Mouse (Mus musculus): ENCODE results near the gene Rp2. TPM values are rescaled to one million over a fixed set of nuclear protein-coding genes. Genes with fewer than 3 reads are reported as not detected.

The Rp2 gene
- polyA plus RNA-seq, 2 experiments = 5.6 to 10.4 TPM

- 48% methylated on average over 4 of the region's 4 CpGs for WGBS (ENCODE audit: insufficient replicate concordance)
- H3K9ac ChIP-seq (replicated peaks) = no peak overlapping the region
- no peak for TF ChIP-seq CTCF (IDR thresholded peaks at IDR 0.05; ENCODE audit: low read depth)
- no peak for TF ChIP-seq EP300 (IDR thresholded peaks at IDR 0.05; ENCODE audit: low read depth)
- H3K36me3 ChIP-seq (replicated peaks; ENCODE audit: control insufficient read depth, insufficient read depth, low read depth) = no peaks in the 10 kb centered on the region
- H3K27ac ChIP-seq = no peak overlapping the region
- H3K4me3 ChIP-seq (ENCODE audit: insufficient read depth in 1 of 2, low read depth in 2 of 2, low read length in 2 of 2) = no peak overlapping the region
- no peak overlapping the region for H3K4me2 ChIP-seq (ENCODE audit: low read depth)
- no peaks in the 10 kb centered on the region for H3K27me3 ChIP-seq (ENCODE audit: control insufficient read depth, insufficient read depth, low read length)
- ATAC-seq (ENCODE audit: insufficient read depth) = peak; percentile 48; the same call in 1 of the 2 replicates
- H3K9me3 ChIP-seq (ENCODE audit: control insufficient read depth, low read length) = no peaks in the 10 kb centered on the region
- peaks cover 0 to 4% of the 10 kb centered on the region in 2 experiments; a peak in 1 of 4 replicates for H3K4me1 ChIP-seq (replicated peaks; ENCODE audit: control insufficient read depth in 2 of 2, insufficient read depth in 2 of 2, low read length in 1 of 2)
- no peak for DNase-seq (ENCODE audit: low read depth in 3 of 3, low spot score in 3 of 3)
Measured at GRCm38 (mm10) chrX:20419536-20419935, 55.3 kb downstream of the Rp2 start.

GRCm38 (mm10) chrX:20425140-20425838 is 61.0 kb downstream of the Rp2 start, which contains the start of gene Jade3:
Gene Jade3 (plus strand): TSS chrX:20425688.
- Histone ChIP-seq H3K27me3 (ENCODE audit: control insufficient read depth, insufficient read depth, low read length) (no peaks in the 10 kb centered on the region), H3K27ac (peak within 1 kb of the TSS; percentile 62), H3K36me3 (replicated peaks; ENCODE audit: control insufficient read depth, insufficient read depth, low read depth) (no peaks in the 10 kb centered on the region), H3K4me3 (ENCODE audit: insufficient read depth in 1 of 2, low read depth in 2 of 2, low read length in 2 of 2) (peak within 1 kb of the TSS; percentile 75 to 93), H3K4me1 (replicated peaks; ENCODE audit: control insufficient read depth in 2 of 2, insufficient read depth in 2 of 2, low read length in 1 of 2) (0 out of 4 replicates have a peak, but pooled peaks cover 0 to 2% of the 10 kb centered on the region in 2 experiments), H3K4me2 (ENCODE audit: low read depth) (peak within 1 kb of the TSS; percentile 80), H3K9ac (replicated peaks) (peak within 1 kb of the TSS; percentile 80), H3K9me3 (ENCODE audit: control insufficient read depth, low read length) (no peaks in the 10 kb centered on the region)
- TF ChIP-seq EP300 (IDR thresholded peaks at IDR 0.05; ENCODE audit: low read depth) = no peak
- TF ChIP-seq CTCF (IDR thresholded peaks at IDR 0.05; ENCODE audit: low read depth) = 0 out of 2 replicates have a peak, but pooled peaks have one; percentile 30
- peak; percentile 92 for ATAC-seq (ENCODE audit: insufficient read depth)
- WGBS (ENCODE audit: insufficient replicate concordance) = 18% methylated on average over 37 of the region's 67 CpGs
- DNase-seq (ENCODE audit: low read depth in 3 of 3, low spot score in 3 of 3) = peak; percentile 71 to 72 (median 71)

GRCm38 (mm10) chrX:20425839-20426449 is 61.7 kb downstream of the Rp2 start:
- TF ChIP-seq CTCF (IDR thresholded peaks at IDR 0.05; ENCODE audit: low read depth) = peak; percentile 73
- TF ChIP-seq EP300 (IDR thresholded peaks at IDR 0.05; ENCODE audit: low read depth) = no peak
- H3K36me3 ChIP-seq (replicated peaks; ENCODE audit: control insufficient read depth, insufficient read depth, low read depth) = no peaks in the 10 kb centered on the region
- ATAC-seq (ENCODE audit: insufficient read depth) (peak; percentile 47), DNase-seq (ENCODE audit: low read depth in 3 of 3, low spot score in 3 of 3) (peak in 2 of 3 experiments; percentile 25 to 26)
- H3K4me2 ChIP-seq (ENCODE audit: low read depth) = peak overlapping the region; percentile 80
- peak overlapping the region; percentile 59 for H3K27ac ChIP-seq
- peak overlapping the region; percentile 75 to 93 for H3K4me3 ChIP-seq (ENCODE audit: insufficient read depth in 1 of 2, low read depth in 2 of 2, low read length in 2 of 2)
- 8% methylated on average over 32 of the region's 51 CpGs for WGBS (ENCODE audit: insufficient replicate concordance)
- H3K4me1 ChIP-seq (replicated peaks; ENCODE audit: control insufficient read depth in 2 of 2, insufficient read depth in 2 of 2, low read length in 1 of 2) = 0 out of 4 replicates have a peak, but pooled peaks cover 0 to 2% of the 10 kb centered on the region in 2 experiments
- no peaks in the 10 kb centered on the region for H3K27me3 ChIP-seq (ENCODE audit: control insufficient read depth, insufficient read depth, low read length)
- H3K9me3 ChIP-seq (ENCODE audit: control insufficient read depth, low read length) = no peaks in the 10 kb centered on the region
- H3K9ac ChIP-seq (replicated peaks) = peak overlapping the region; percentile 80

Other genes starting within 250 kb of the Rp2 start
- gene Slc9a7, start 72.7 kb upstream of the Rp2 start, polyA plus RNA-seq (2012; rRNA removed) = 0.16 and 0.17 TPM in 2 replicates
- gene Slc9a7, start 72.7 kb upstream of the Rp2 start, polyA plus RNA-seq (2014; fragmentation: Nextera tagmentation; extraction: Ambion mirVana) = 0.14 and 0.20 TPM in 2 replicates
- gene Jade3, start 61.2 kb downstream of the Rp2 start, polyA plus RNA-seq (2012; rRNA removed) = 1.9 and 3.3 TPM in 2 replicates
- 6.3 and 7.3 TPM in 2 replicates for gene Jade3, start 61.2 kb downstream of the Rp2 start, polyA plus RNA-seq (2014; fragmentation: Nextera tagmentation; extraction: Ambion mirVana)
- gene Rgn, start 185.3 kb downstream of the Rp2 start, polyA plus RNA-seq (2012; rRNA removed) = 47.6 and 79.6 TPM in 2 replicates
- gene Rgn, start 185.3 kb downstream of the Rp2 start, polyA plus RNA-seq (2014; fragmentation: Nextera tagmentation; extraction: Ambion mirVana) = 162 and 170 TPM in 2 replicates